Mouse (Mus musculus) cortical plate, adult 2 months (tissue): ENCODE data around the gene Cyb5r4.

Experiments used
- CTCF ChIP-seq: fragments of 200-500 bp; IDR thresholded peaks from 2 replicates; pipeline ENCODE4 v1.5.1; 2011; ENCODE audit warnings: mild to moderate bottlenecking, control low read depth, low read length; ENCODE audit not compliant: insufficient read depth; ENCODE audit errors: extremely low read depth
- POLR2A ChIP-seq: fragments of 200-500 bp; IDR thresholded peaks from 2 replicates; pipeline ENCODE4 v1.6.1; 2011; ENCODE audit warnings: mild to moderate bottlenecking, low read length, control low read depth; ENCODE audit not compliant: insufficient read depth; ENCODE audit errors: extremely low read depth

DNA sequence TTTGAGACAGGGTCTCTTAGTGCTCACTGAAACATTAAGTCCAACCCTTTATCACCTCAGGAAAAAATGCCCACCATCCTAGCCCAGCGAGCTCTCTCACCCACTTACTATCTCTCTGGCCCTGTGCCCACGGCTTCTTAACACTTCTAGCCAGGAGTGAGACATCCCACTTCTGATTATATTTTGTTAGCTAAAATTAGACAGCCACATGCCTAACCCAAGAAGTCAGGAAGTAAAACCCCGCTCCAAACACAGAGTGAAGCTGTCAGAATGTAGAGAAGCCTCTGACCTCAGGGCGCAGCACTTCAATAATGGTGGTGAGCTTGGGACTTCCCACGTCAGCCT is 16.4 kb upstream of the Cyb5r4 start:
- TF ChIP-seq POLR2A (no peak), CTCF (no peak)
